Mouse (Mus musculus) E14TG2a.4 (cell line): ENCODE measurements around the gene Gipc2.

Source experiments
- CTCF ChIP-seq: conservative IDR thresholded peaks from 2 replicates; pipeline ENCODE4 v1.5.1; 2014; ENCODE audit warnings: low read length
- NANOG ChIP-seq: IDR thresholded peaks from 2 replicates; pipeline ENCODE4 v1.6.1; 2014; ENCODE audit warnings: borderline replicate concordance, low read length, mixed read lengths
- POU5F1 ChIP-seq: IDR thresholded peaks from 2 replicates; pipeline ENCODE4 v1.6.1; 2014; ENCODE audit warnings: low read length, borderline replicate concordance

GRCm38 (mm10) chr3:152122101-152122500 is 43.9 kb downstream of the Gipc2 start:
- TF ChIP-seq CTCF (no peak), NANOG (no peak), POU5F1 (no peak)
